Mouse (Mus musculus) thymus, adult 2 months (tissue): ENCODE data around the gene Majin. TPM values are rescaled to one million over a fixed set of nuclear protein-coding genes. Genes with fewer than 3 reads are reported as not detected.

Experiments
- DNase-seq: peaks from one replicate; pipeline ENCODE4 v3.0.0; 2021
- H3K27ac ChIP-seq: fragments of 200-500 bp; 2 replicates; pipeline ENCODE4 v1.5.1; 2012; ENCODE audit warnings: low read length, control low read depth; ENCODE audit not compliant: control insufficient read depth, insufficient read depth
- H3K27me3 ChIP-seq: fragments of 200-500 bp; 2 replicates; pipeline ENCODE4 v1.6.1; 2012; ENCODE audit warnings: mild to moderate bottlenecking, low read length, moderate library complexity, mixed read lengths; ENCODE audit not compliant: control insufficient read depth, insufficient read depth
- H3K36me3 ChIP-seq: fragments of 200-500 bp; 2 replicates; pipeline ENCODE4 v1.6.1; 2012; ENCODE audit warnings: mild to moderate bottlenecking, low read length, moderate library complexity; ENCODE audit not compliant: control insufficient read depth, insufficient read depth
- H3K4me1 ChIP-seq: fragments of 200-500 bp; replicated peaks from 2 replicates; pipeline ENCODE4 v1.6.1; 2012; ENCODE audit warnings: low read length; ENCODE audit not compliant: control insufficient read depth, insufficient read depth
- H3K4me3 ChIP-seq: fragments of 200-500 bp; 2 replicates; pipeline ENCODE4 v1.5.1; 2012; ENCODE audit warnings: mild to moderate bottlenecking, low read length, control low read depth, moderate library complexity; ENCODE audit not compliant: control insufficient read depth, insufficient read depth
- CTCF ChIP-seq: fragments of 200-500 bp; IDR thresholded peaks from 2 replicates; pipeline ENCODE4 v1.5.1; 2012; ENCODE audit warnings: mild to moderate bottlenecking, control low read depth, low read length, moderate library complexity, borderline replicate concordance; ENCODE audit not compliant: control insufficient read depth, poor library complexity, insufficient read depth; ENCODE audit errors: extremely low read depth
- POLR2A ChIP-seq: fragments of 200-500 bp; IDR thresholded peaks from 2 replicates; pipeline ENCODE4 v1.6.1; 2012; ENCODE audit warnings: mild to moderate bottlenecking, low read length, control low read depth, moderate library complexity; ENCODE audit not compliant: control insufficient read depth, poor library complexity, insufficient read depth; ENCODE audit errors: extremely low read depth
- WGBS: fragments of 180-500 bp; shearing (Covaris S2); methylation state at CpG from one replicate; pipeline ENCODE4 v1.1.7; 2018; 5-methylcytosine and 5-hydroxymethylcytosine counted together
- polyA plus RNA-seq: library from polyadenylated mRNA; depleted of rRNA; stranded (reverse); fragments of >200 nt; gene quantifications from 2 replicates; pipeline ENCODE4 v1.2.3, GENCODE M21; 2012

The Majin gene
- polyA plus RNA-seq, 1 experiment = 0.57 TPM

DNA sequence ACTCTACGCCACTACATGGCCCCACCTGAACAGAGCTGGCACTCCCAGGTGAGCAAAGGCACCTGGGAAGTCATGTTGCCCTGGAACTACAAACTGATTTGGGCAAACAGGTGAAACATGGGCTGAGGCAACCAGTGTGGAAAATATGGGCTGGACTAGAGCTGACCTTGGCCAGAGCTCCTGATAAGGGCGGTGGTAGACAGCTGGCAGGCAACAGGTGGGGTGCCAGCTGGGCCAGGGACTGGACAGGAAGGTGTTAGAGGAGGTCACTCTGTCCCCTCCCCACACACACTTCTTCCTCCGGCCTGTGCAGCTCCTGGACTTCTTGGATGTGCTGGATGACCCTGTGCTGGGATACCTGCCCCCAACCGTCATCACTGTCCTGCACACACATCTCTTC is 68.8 kb downstream of the Majin start:
- TF ChIP-seq CTCF (no peak), POLR2A (no peak)
- 100% methylated on average over 4 of the region's 4 CpGs for WGBS
- no peak overlapping the region for H3K27ac ChIP-seq
- H3K4me1 ChIP-seq = no peaks in the 10 kb centered on the region
- H3K36me3 ChIP-seq = peaks cover 72% of the 10 kb centered on the region
- no peaks in the 10 kb centered on the region for H3K27me3 ChIP-seq
- H3K4me3 ChIP-seq = no peak overlapping the region
- no peak for DNase-seq

DNA sequence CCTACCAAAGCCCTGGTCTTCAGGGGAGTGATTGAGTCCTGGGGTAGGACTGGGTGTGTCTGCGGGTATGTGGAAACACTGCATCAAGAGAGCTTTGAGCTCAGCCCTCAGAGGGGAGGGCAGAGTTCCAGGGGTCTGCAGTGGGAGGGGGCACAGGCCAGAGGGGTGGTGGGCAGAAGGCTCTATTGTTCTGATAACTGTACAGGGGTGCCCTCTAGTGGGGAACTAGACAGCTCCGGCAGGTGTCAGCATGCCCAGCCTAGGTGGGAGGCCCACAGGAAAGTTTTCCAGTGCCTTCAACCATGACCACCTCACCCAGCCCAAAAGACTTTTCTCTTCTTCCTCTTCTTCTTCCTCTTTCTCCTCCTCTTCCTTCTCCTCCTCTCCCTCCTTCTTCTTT is 76.2 kb downstream of the Majin start:
- 76% methylated on average over 2 of the region's 2 CpGs for WGBS
- H3K4me1 ChIP-seq = no peaks in the 10 kb centered on the region
- H3K4me3 ChIP-seq = no peak overlapping the region
- H3K36me3 ChIP-seq = peaks cover 23% of the 10 kb centered on the region
- peak; percentile 49 for DNase-seq
- H3K27me3 ChIP-seq = no peaks in the 10 kb centered on the region
- TF ChIP-seq CTCF (peak; percentile 54; the same call in 1 of the 2 replicates), POLR2A (no peak)
- no peak overlapping the region for H3K27ac ChIP-seq

DNA sequence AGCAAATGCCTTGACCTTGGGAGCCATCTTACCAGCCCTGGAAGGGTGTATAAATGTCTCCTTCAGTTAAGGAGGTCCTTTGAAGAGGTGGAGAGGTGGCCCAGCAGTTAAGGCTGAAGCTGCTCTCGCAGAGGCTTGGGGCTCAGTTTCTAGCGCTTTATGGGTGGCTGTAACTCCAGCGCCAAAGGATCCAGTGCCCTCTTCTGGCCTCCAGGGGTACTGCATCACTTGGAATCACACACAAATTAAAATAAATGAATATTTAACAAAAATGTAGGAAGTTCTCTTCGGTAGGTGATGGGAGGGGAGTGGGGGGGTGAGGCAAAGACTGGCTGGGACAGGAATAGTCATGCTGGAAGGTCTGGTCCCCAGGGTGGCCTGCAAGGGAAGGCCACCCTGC is 76.8 kb downstream of the Majin start:
- no peaks in the 10 kb centered on the region for H3K4me1 ChIP-seq
- H3K4me3 ChIP-seq = no peak overlapping the region
- no peak overlapping the region for H3K27ac ChIP-seq
- TF ChIP-seq CTCF = no peak
- no peak for TF ChIP-seq POLR2A
- peaks cover 18% of the 10 kb centered on the region for H3K36me3 ChIP-seq
- DNase-seq = no peak
- 91% methylated on average over 4 of the region's 4 CpGs for WGBS
- no peaks in the 10 kb centered on the region for H3K27me3 ChIP-seq

- Histone ChIP-seq H3K36me3 (peaks cover 14% of the 10 kb centered on the region), H3K4me3 (no peak overlapping the region), H3K27ac (no peak overlapping the region), H3K4me1 (no peaks in the 10 kb centered on the region), H3K27me3 (no peaks in the 10 kb centered on the region)
- no peak for TF ChIP-seq POLR2A
- TF ChIP-seq CTCF = no peak
- 97% methylated on average over 14 of the region's 14 CpGs for WGBS
- no peak for DNase-seq
Observed at GRCm38 (mm10) chr19:6261379-6261778, 77.2 kb downstream of the Majin start.

DNA sequence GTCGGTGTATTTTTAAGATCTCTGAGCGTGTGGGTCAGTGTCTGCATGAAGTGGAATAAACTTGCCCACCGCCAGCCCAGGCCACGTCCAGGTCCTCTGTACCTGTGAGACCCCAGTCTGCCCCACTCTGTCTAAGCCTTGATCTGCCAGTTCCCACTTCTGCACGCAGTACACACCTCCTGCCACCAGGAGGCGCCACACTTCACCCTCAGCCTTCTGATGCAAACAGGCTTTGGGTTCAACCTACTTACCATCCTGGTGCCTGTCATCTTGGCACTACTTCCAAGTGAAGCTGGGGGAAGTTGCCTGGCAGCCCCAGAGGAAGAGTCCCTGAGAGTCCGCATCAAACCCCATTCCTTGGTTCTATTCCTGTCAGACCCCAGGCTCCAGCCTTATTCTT is 78.0 kb downstream of the Majin start:
- Histone ChIP-seq H3K4me1 (no peaks in the 10 kb centered on the region), H3K4me3 (no peak overlapping the region), H3K27me3 (no peaks in the 10 kb centered on the region), H3K36me3 (peaks cover 13% of the 10 kb centered on the region), H3K27ac (no peak overlapping the region)
- DNase-seq = peak; percentile 75
- WGBS = 67% methylated on average over 7 of the region's 7 CpGs
- TF ChIP-seq POLR2A (no peak), CTCF (peak; percentile 92; the same call in 1 of the 2 replicates)

DNA sequence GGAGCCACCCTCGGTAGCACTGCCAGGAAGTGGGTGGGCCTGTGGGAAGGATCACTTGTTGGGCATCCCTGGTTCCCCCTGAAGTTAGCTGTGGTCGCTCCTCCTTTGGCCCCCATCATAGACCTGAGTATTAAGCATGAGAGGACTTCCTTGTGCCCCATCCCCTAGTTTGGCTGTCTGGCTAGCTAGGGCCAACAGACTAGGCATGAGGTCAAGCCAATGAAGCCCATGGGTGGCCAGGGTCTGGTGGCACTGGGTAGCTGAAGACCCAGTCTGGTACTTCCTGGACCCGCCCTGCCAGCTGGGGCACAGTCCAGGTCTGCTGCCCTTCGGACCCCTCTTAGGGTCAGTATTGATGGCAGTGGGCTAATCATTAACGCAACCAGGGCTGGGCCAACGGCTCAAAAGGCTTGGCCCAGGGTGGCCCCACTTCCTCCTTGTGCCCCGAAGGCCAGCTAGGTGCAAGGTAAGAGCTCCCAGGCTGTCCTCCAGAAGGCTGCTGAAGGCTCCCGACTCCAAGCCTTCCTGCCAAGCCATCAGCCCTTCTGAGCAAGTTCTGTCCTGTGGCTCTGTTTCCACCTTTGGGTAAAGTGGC is 78.7 kb downstream of the Majin start:
- 77% methylated on average over 8 of the region's 8 CpGs for WGBS
- Histone ChIP-seq H3K27ac (no peak overlapping the region), H3K4me1 (no peaks in the 10 kb centered on the region), H3K4me3 (no peak overlapping the region), H3K27me3 (no peaks in the 10 kb centered on the region), H3K36me3 (peaks cover 6% of the 10 kb centered on the region)
- TF ChIP-seq CTCF (no peak), POLR2A (no peak)
- DNase-seq = no peak

DNA sequence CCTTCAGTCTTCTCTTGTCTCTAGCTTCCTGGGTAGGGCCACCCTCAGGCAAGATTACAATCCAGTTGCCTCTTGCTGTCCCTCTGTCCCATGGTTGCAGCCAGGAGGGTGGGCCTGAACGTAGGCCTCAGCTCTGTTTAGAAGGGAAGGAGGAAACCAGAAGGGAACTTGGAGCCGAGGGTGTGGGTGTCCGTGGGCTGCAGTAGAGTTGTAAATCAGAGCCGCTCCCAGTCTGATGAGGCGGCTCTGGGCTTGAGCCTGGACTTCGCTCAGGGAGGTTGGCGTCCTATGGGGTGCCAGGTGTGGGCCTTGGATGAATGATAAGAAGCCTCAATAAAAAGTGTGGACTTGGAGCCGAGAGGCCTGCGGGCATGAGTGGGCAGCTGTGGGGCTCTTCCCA is 80.0 kb downstream of the Majin start:
- TF ChIP-seq CTCF (no peak), POLR2A (no peak)
- no peak for DNase-seq
- H3K27ac ChIP-seq = no peak overlapping the region
- no peaks in the 10 kb centered on the region for H3K27me3 ChIP-seq
- no peaks in the 10 kb centered on the region for H3K36me3 ChIP-seq
- no peak overlapping the region for H3K4me3 ChIP-seq
- WGBS = 73% methylated on average over 9 of the region's 9 CpGs
- no peaks in the 10 kb centered on the region for H3K4me1 ChIP-seq
